Mouse (Mus musculus): ENCODE data around the gene Rab3c.

DNA sequence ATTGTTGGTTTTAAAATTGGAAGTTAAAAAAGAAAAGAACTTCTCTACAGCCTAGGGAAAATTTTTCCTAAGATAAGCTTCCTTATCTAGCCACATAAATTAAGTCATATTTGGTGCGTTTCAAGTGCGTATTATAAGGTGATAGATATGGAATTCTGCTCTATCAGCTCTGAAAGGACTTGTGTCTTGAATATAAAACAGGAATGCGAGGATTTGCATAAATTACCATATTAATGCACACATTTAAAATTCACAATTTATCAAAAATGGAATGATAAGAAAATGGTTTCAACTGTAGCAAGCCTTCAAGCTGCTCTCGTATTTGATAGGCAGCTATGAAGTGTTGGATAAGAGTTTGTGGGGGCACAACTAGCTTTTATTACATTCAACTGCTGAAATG lies 111.6 kb downstream of the Rab3c start:
- TF ChIP-seq CTCF (IDR thresholded peaks at IDR 0.05) (no peak), POLR2A (IDR thresholded peaks at IDR 0.05; ENCODE audit: insufficient read depth, low read depth, low read length) (no peak), EP300 (IDR thresholded peaks at IDR 0.05; ENCODE audit: insufficient read depth, low read depth, low read length) (no peak)

Data from heart, adult 2 months (tissue).